Mouse (Mus musculus) MEL (cell line): ENCODE results near the gene Trpm8. TPM values are rescaled to one million over a fixed set of nuclear protein-coding genes. Genes with fewer than 3 reads are reported as not detected.

ENCODE experiments used
- DNase-seq: peaks from one replicate; pipeline ENCODE4 v3.0.0; 2011; ENCODE audit warnings: low read depth, low spot score
- H3K27ac ChIP-seq: 2 replicates; pipeline ENCODE4 v1.5.1; 2012; ENCODE audit warnings: low read depth, mild to moderate bottlenecking, control low read depth, low read length, moderate library complexity; ENCODE audit not compliant: control insufficient read depth
- H3K27me3 ChIP-seq, 2 experiments: fragments of 150-350 bp in 1 of 2; sonication (generic) in 1 of 2; 2 replicates each; pipeline ENCODE4 v1.6.1; 2012; ENCODE audit warnings: low read length in 2 of 2, mild to moderate bottlenecking in 2 of 2, improper control_type of control experiment in 1 of 2, moderate library complexity in 1 of 2; ENCODE audit not compliant: insufficient read depth in 2 of 2, control insufficient read depth in 1 of 2
- H3K36me3 ChIP-seq, 2 experiments: 2 replicates each; pipeline ENCODE4 v1.6.1; 2012 to 2014; ENCODE audit warnings: low read length in 2 of 2, improper control_type of control experiment in 1 of 2, inconsistent platforms in 1 of 2, mild to moderate bottlenecking in 1 of 2; ENCODE audit not compliant: insufficient read depth in 2 of 2, control insufficient read depth in 1 of 2
- H3K4me1 ChIP-seq, 2 experiments: fragments of 150-350 bp in 1 of 2; sonication (generic) in 1 of 2; 2 replicates each; pipeline ENCODE4 v1.6.1; 2012; ENCODE audit warnings: low read length in 2 of 2, improper control_type of control experiment in 1 of 2, mild to moderate bottlenecking in 1 of 2; ENCODE audit not compliant: insufficient read depth in 2 of 2, control insufficient read depth in 1 of 2
- H3K4me3 ChIP-seq, 2 experiments: fragments of 150-350 bp in 1 of 2; sonication (generic) in 1 of 2; 2 replicates each; pipeline ENCODE4 v1.5.1; 2012; ENCODE audit warnings: low read depth in 2 of 2, low read length in 2 of 2, mild to moderate bottlenecking in 2 of 2, moderate library complexity in 2 of 2, control low read depth in 1 of 2, improper control_type of control experiment in 1 of 2; ENCODE audit not compliant: control insufficient read depth in 1 of 2, insufficient read depth in 1 of 2
- H3K79me2 ChIP-seq: 2 replicates; pipeline ENCODE4 v1.6.1; 2012; ENCODE audit warnings: mild to moderate bottlenecking, low read length, moderate library complexity; ENCODE audit not compliant: control insufficient read depth, poor library complexity, insufficient read depth
- H3K9ac ChIP-seq: 2 replicates; pipeline ENCODE4 v1.6.1; 2012; ENCODE audit warnings: low read depth, mild to moderate bottlenecking, control low read depth, low read length, moderate library complexity; ENCODE audit not compliant: control insufficient read depth, poor library complexity, severe bottlenecking
- H3K9me3 ChIP-seq: fragments of 150-350 bp; sonication (generic); replicated peaks from 2 replicates; pipeline ENCODE4 v1.6.1; 2012; ENCODE audit warnings: mild to moderate bottlenecking, low read length, improper control_type of control experiment, moderate library complexity; ENCODE audit not compliant: insufficient read depth
- E2F4 ChIP-seq: IDR thresholded peaks from 2 replicates; pipeline ENCODE4 v1.6.1; 2011; ENCODE audit warnings: low read depth, low read length, improper control_type of control experiment, borderline replicate concordance
- ELF1 ChIP-seq: IDR thresholded peaks from 2 replicates; pipeline ENCODE4 v1.6.1; 2014; ENCODE audit warnings: low read depth, mild to moderate bottlenecking, inconsistent platforms, low read length, improper control_type of control experiment, moderate library complexity
- ETS1 ChIP-seq: IDR thresholded peaks from 2 replicates; pipeline ENCODE4 v1.6.1; 2012; ENCODE audit warnings: low read depth, mild to moderate bottlenecking, inconsistent platforms, low read length, improper control_type of control experiment, moderate library complexity
- GATA1 ChIP-seq: IDR thresholded peaks from 2 replicates; pipeline ENCODE4 v1.6.1; 2011; ENCODE audit warnings: low read depth, low read length, improper control_type of control experiment
- HCFC1 ChIP-seq: IDR thresholded peaks from 2 replicates; pipeline ENCODE4 v1.6.1; 2012; ENCODE audit warnings: low read depth, mild to moderate bottlenecking, inconsistent platforms, low read length, improper control_type of control experiment, moderate library complexity
- JUND ChIP-seq: IDR thresholded peaks from 2 replicates; pipeline ENCODE4 v1.6.1; 2011; ENCODE audit warnings: low read depth, mild to moderate bottlenecking, improper control_type of control experiment, low read length
- KAT2A ChIP-seq: conservative IDR thresholded peaks from 2 replicates; pipeline ENCODE4 v1.6.1; 2012; ENCODE audit warnings: low read depth, low read length, improper control_type of control experiment, inconsistent platforms
- MAFK ChIP-seq: IDR thresholded peaks from 2 replicates; pipeline ENCODE4 v1.6.1; 2011; ENCODE audit warnings: low read depth, mild to moderate bottlenecking, low read length, improper control_type of control experiment, borderline replicate concordance
- MAX ChIP-seq: IDR thresholded peaks from 2 replicates; pipeline ENCODE4 v1.6.1; 2011; ENCODE audit warnings: low read length, improper control_type of control experiment
- MEF2A ChIP-seq: IDR thresholded peaks from 2 replicates; pipeline ENCODE4 v1.6.1; 2014; ENCODE audit warnings: low read depth, mild to moderate bottlenecking, inconsistent platforms, low read length, improper control_type of control experiment; ENCODE audit not compliant: poor library complexity, insufficient replicate concordance, severe bottlenecking; ENCODE audit errors: extremely low read depth
- NRF1 ChIP-seq: IDR thresholded peaks from 2 replicates; pipeline ENCODE4 v1.6.1; 2014; ENCODE audit warnings: low read depth, mild to moderate bottlenecking, inconsistent platforms, low read length, improper control_type of control experiment, moderate library complexity; ENCODE audit not compliant: poor library complexity, insufficient read depth, severe bottlenecking
- POLR2A ChIP-seq, 2 experiments: IDR thresholded peaks; 2 replicates each; pipeline ENCODE4 v1.6.1; 2011 to 2012; ENCODE audit warnings: low read length in 2 of 2, mild to moderate bottlenecking in 2 of 2, control low read depth in 1 of 2, improper control_type of control experiment in 1 of 2, low read depth in 1 of 2, moderate library complexity in 1 of 2; ENCODE audit not compliant: control insufficient read depth in 1 of 2, insufficient read depth in 1 of 2, poor library complexity in 1 of 2
- POLR2AphosphoS2 ChIP-seq: IDR thresholded peaks from 2 replicates; pipeline ENCODE4 v1.6.1; 2011; ENCODE audit warnings: low read length, improper control_type of control experiment
- POLR2AphosphoS5 ChIP-seq: IDR thresholded peaks from 2 replicates; pipeline ENCODE4 v1.6.1; 2012; ENCODE audit warnings: low read depth, borderline replicate concordance, mild to moderate bottlenecking, inconsistent platforms, low read length, moderate library complexity, mixed read lengths
- TAL1 ChIP-seq: IDR thresholded peaks from 2 replicates; pipeline ENCODE4 v1.6.1; 2012; ENCODE audit warnings: mild to moderate bottlenecking, inconsistent platforms, low read length, moderate library complexity, mixed read lengths
- TCF12 ChIP-seq: IDR thresholded peaks from 2 replicates; pipeline ENCODE4 v1.6.1; 2014; ENCODE audit warnings: low read depth, mild to moderate bottlenecking, inconsistent platforms, low read length, improper control_type of control experiment, moderate library complexity
- UBTF ChIP-seq: IDR thresholded peaks from 2 replicates; pipeline ENCODE4 v1.6.1; 2012; ENCODE audit warnings: low read depth, mild to moderate bottlenecking, inconsistent platforms, low read length, improper control_type of control experiment, moderate library complexity, borderline replicate concordance; ENCODE audit not compliant: insufficient read depth
- USF1 ChIP-seq: IDR thresholded peaks from 2 replicates; pipeline ENCODE4 v1.6.1; 2014; ENCODE audit warnings: low read depth, mild to moderate bottlenecking, inconsistent platforms, low read length, improper control_type of control experiment, moderate library complexity
- ZC3H11A ChIP-seq: IDR thresholded peaks from 2 replicates; pipeline ENCODE4 v1.6.1; 2012; ENCODE audit warnings: low read depth, mild to moderate bottlenecking, inconsistent platforms, low read length, improper control_type of control experiment
- ZKSCAN1 ChIP-seq: IDR thresholded peaks from 2 replicates; pipeline ENCODE4 v1.6.1; 2012; ENCODE audit warnings: low read depth, mild to moderate bottlenecking, inconsistent platforms, low read length, improper control_type of control experiment, moderate library complexity
- polyA plus RNA-seq, 2 experiments: library from polyadenylated mRNA; stranded (reverse) in 1 of 2; unstranded in 1 of 2; fragments of >175 nt in 1 of 2; fragments of >200 nt in 1 of 2; gene quantifications; 2 replicates each; pipeline versions ENCODE4 v1.2.1 to v1.2.4; 2012; ENCODE audit warnings: low replicate concordance in 2 of 2, low read depth in 1 of 2; ENCODE audit not compliant: insufficient read length in 2 of 2, insufficient read depth in 1 of 2, missing spikeins in 1 of 2
- total RNA-seq: library from RNA; depleted of rRNA; stranded (reverse); fragments of 300-350 nt; gene quantifications from 2 replicates; pipeline ENCODE4 v1.2.3, GENCODE M21; 2012

Gene Trpm8
- total and polyA plus RNA-seq, 3 experiments = not detected

- H3K9ac ChIP-seq = no peak overlapping the region
- H3K27me3 ChIP-seq = no peaks in the 10 kb centered on the region
- H3K79me2 ChIP-seq = no peaks in the 10 kb centered on the region
- DNase-seq = no peak
- H3K4me1 ChIP-seq = 0 out of 4 replicates have a peak, but pooled peaks cover 0 to 3% of the 10 kb centered on the region in 2 experiments
- H3K9me3 ChIP-seq = no peaks in the 10 kb centered on the region
- no peak overlapping the region for H3K4me3 ChIP-seq
- TF ChIP-seq UBTF (no peak), ZC3H11A (no peak), NRF1 (no peak), GATA1 (no peak), ZKSCAN1 (no peak), ETS1 (no peak), TCF12 (no peak), TAL1 (no peak), POLR2A (IDR thresholded peaks at IDR 0.05; ENCODE audit: control insufficient read depth in 1 of 2, insufficient read depth in 1 of 2, low read depth in 1 of 2, low read length in 2 of 2, poor library complexity in 1 of 2) (no peak), MAX (no peak), E2F4 (no peak), POLR2AphosphoS5 (no peak), MAFK (no peak), USF1 (no peak), POLR2AphosphoS2 (no peak), HCFC1 (no peak), ELF1 (no peak), MEF2A (no peak), KAT2A (no peak), JUND (no peak)
- H3K36me3 ChIP-seq = peaks cover 0 to 4% of the 10 kb centered on the region in 2 experiments; a peak in 2 of 4 replicates
- no peak overlapping the region for H3K27ac ChIP-seq
These were observed 21.3 kb upstream of the Trpm8 start for GRCm38 (mm10) chr1:88255989-88256754.
